Mouse (Mus musculus): Measurements from ENCODE around the gene Tcl1b5. TPM values are rescaled to one million over a fixed set of nuclear protein-coding genes. Genes with fewer than 3 reads are reported as not detected.
"Not testable (repeated sequence)": the region's sequence is repeated elsewhere in the genome, so short reads cannot be mapped to it uniquely, and the experiment has no call there.

The Tcl1b5 gene
- polyA plus RNA-seq, 1 experiment from 2014 or later = not detected

DNA sequence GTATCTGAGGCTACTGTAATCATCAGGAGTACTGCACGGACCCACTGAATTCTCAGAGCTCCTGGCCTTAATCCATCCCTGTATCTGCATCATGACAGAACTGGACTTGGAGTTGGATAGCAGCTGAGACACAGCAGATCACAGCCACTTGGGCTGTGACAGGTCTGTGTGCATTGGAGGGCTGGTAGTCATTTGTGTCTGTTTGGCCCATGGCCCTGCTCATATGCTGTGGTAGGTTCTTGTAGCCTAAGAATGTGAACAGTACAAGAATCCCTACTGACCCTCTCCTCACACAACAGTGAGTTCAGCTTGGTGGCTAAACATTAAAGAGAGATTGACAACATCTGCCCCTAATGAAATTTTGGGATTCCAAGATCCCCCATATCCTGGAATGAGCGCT, 2.8 kb upstream of the Tcl1b5 start:
- no peaks in the 10 kb centered on the region for H3K27me3 ChIP-seq (ENCODE audit: poor library complexity, severe bottlenecking)
- no peak overlapping the region for H3K4me3 ChIP-seq
- DNase-seq (ENCODE audit: extremely low spot score, low spot score) = no peak
- no peaks in the 10 kb centered on the region for H3K4me1 ChIP-seq
- H3K9me3 ChIP-seq = no peaks in the 10 kb centered on the region
- H3K27ac ChIP-seq = no peak overlapping the region
- H3K36me3 ChIP-seq (replicated peaks) = no peaks in the 10 kb centered on the region
- 92% methylated on average over 2 of the region's 2 CpGs for WGBS

DNA sequence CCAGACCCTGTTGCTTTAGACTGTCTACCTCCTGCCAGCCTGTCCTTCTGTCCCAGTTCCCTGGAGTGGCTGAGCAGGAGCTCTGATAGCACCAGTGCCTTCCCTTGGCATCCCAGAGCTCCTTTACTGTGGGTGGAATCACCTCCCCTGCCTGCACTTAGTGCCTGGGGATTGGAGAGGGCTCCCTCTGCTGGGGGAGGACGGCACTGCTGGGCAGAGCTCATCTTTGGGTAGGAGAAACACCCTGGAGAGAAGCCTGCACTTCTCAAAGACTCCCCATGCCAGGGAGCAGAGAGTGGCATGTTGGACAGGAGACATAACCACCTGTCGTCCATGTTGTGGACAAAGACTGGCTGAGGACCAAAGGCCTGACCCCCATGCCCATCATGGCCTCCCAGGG, 1.8 kb upstream of the Tcl1b5 start:
- not testable (repeated sequence) for H3K27me3 ChIP-seq (ENCODE audit: poor library complexity, severe bottlenecking); H3K9me3 ChIP-seq; DNase-seq (ENCODE audit: extremely low spot score, low spot score); H3K27ac ChIP-seq; H3K36me3 ChIP-seq (replicated peaks); H3K4me1 ChIP-seq; H3K4me3 ChIP-seq
- WGBS = 40% methylated on average over 2 of the region's 2 CpGs

DNA sequence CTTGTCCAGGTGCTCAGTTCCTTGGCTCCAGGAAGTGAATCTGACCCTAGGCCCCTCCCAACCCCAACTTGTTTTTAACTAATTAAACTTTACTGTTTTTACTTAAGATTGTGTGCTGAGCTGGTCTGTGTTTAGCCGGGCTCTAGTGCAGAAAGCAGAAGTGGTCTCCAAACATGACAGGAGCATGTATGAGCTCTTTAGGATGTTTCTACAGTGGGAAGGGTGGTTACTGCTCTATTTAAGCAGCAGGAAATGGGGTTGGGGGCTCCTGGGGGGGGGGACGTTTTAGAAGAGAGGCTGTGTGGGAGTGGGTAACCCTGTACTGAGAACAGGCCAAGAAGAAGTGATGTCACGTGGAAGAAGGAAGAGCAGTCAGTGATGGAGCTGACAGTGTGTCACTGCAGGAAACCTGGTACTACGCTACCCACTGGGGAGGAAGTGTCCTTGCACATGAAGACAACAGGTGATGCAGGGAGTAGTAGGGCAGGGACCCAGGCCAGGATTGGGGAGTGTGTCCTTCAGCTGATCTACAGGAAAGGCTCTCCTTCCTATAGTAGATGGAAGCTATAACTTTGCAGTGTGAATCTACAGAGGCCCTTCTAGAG, 5.0 kb downstream of the Tcl1b5 start:
- H3K4me3 ChIP-seq; H3K27ac ChIP-seq; H3K4me1 ChIP-seq; H3K27me3 ChIP-seq (ENCODE audit: poor library complexity, severe bottlenecking); DNase-seq (ENCODE audit: extremely low spot score, low spot score); H3K36me3 ChIP-seq (replicated peaks); H3K9me3 ChIP-seq: not testable (repeated sequence)
- 77% methylated on average over 4 of the region's 4 CpGs for WGBS

DNA sequence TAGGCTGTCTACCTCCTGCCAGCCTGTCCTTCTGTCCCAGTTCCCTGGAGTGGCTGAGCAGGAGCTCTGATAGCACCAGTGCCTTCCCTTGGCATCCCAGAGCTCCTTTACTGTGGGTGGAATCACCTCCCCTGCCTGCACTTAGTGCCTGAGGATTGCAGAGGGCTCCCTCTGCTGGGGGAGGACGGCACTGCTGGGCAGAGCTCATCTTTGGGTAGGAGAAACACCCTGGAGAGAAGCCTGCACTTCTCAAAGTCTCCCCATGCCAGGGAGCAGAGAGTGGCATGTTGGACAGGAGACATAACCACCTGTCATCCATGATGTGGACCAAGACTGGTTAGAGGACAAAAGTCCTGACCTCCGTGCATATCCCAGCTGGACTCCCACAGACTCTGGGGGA, 12.8 kb downstream of the Tcl1b5 start:
- H3K4me1 ChIP-seq; H3K9me3 ChIP-seq; H3K4me3 ChIP-seq; H3K36me3 ChIP-seq (replicated peaks); H3K27me3 ChIP-seq (ENCODE audit: poor library complexity, severe bottlenecking); DNase-seq (ENCODE audit: extremely low spot score, low spot score); H3K27ac ChIP-seq: not testable (repeated sequence)
- 64% methylated on average over 2 of the region's 2 CpGs for WGBS

DNA sequence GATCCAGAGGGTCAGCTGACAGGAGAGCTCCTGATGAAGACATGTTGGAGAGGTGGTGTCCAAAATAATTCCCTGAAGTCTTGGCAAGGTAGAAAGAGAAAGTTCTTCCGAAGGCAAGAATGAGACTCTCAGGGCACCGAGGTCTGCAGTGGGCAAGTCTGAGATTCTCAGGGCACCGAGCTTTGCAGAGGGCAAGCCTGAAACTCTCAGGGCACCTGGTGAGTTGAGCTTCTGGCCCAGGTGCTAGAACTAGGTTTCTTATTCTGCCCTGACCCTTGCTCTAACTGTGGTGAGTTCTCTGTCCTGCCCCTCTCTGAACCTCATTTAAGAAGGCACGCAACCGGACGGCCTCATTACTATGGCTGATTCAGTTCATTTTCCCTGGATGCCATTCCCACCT, 14.6 kb downstream of the Tcl1b5 start, which contains the start of gene Tcl1b3:
Gene Tcl1b3, plus strand, starts transcription at position 301 of the 400 bp plus-strand sequence.
- H3K27ac ChIP-seq; H3K9me3 ChIP-seq; H3K36me3 ChIP-seq (replicated peaks); DNase-seq (ENCODE audit: extremely low spot score, low spot score); H3K27me3 ChIP-seq (ENCODE audit: poor library complexity, severe bottlenecking); H3K4me3 ChIP-seq; H3K4me1 ChIP-seq: not testable (repeated sequence)
- 97% methylated on average over 6 of the region's 6 CpGs for WGBS

DNA sequence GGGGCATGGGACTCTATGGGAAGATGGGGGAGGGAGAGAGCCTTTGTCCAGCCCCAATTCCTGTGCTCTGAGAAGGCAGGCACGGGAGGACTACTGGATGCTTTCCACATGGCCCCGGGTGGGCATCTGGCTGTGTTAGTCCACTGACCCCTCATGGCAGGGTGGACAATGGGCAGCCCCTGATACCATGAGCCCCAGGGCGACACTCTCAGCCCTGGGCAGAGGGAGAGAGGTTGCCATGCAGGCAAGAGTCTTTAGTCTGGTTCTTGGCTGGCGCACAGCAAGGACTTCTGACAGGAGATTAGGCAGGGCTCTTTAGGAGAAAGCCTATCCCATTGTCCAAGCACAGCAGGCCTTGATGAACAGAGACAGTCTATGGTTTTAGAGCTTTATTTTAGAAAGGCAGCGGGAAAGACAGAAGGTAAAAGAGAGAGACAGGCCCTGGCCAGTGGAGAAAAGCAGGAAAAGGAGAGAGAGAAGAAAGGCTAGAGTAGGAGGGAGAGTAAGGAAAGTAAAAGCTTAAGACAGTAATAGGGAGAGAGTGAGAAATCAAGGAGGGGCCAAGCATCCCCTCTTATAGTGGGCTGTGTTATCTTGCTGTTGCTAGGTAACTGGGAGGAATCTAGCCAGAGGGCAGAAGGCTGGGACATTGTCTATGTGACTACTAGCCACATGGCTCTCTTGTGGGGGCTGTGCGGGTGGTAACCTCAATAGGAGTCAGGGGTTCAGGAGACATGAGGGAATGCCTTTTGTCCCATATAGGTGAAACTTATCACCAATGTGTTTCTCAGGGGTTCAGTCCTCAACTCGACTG, 23.7 kb downstream of the Tcl1b5 start:
- peak overlapping the region; percentile 45 for H3K27ac ChIP-seq
- DNase-seq (ENCODE audit: extremely low spot score, low spot score) = peak; percentile 17
- not testable (repeated sequence) for H3K4me1 ChIP-seq

DNA sequence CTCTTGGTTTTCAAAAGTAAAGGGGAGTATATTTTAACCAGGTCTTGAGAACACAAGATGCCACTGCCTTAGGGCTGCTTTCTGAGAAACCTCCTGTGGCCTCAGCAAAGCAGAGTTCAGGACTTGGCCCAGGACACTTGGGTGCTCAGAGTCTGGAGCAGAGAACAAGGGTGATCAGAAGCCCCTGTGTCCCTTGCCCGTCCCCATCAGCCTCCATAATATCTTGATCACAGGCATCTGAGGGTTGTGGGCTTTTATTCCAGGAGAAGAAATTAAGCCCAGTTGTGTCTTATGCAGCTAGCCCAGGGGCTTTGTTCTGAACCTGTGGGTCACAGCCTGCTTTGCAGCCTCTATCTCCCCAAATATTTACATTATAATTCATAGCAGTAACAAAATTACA, 25.5 kb downstream of the Tcl1b5 start, which contains the start of gene Tcl1b4:
Gene Tcl1b4, plus strand, starts transcription at position 301 of the 400 bp plus-strand sequence.
- H3K27me3 ChIP-seq (ENCODE audit: poor library complexity, severe bottlenecking); H3K4me1 ChIP-seq; H3K36me3 ChIP-seq (replicated peaks); DNase-seq (ENCODE audit: extremely low spot score, low spot score); H3K9me3 ChIP-seq; H3K27ac ChIP-seq; H3K4me3 ChIP-seq: not testable (repeated sequence)
- 90% methylated on average over 1 of the region's 1 CpGs for WGBS

More for the DNA sequence above, 23.7 kb downstream of the Tcl1b5 start:
- not testable (repeated sequence) for H3K9me3 ChIP-seq; H3K36me3 ChIP-seq (replicated peaks); H3K4me3 ChIP-seq; H3K27me3 ChIP-seq (ENCODE audit: poor library complexity, severe bottlenecking)
- 24% methylated on average over 7 of the region's 7 CpGs for WGBS

DNA sequence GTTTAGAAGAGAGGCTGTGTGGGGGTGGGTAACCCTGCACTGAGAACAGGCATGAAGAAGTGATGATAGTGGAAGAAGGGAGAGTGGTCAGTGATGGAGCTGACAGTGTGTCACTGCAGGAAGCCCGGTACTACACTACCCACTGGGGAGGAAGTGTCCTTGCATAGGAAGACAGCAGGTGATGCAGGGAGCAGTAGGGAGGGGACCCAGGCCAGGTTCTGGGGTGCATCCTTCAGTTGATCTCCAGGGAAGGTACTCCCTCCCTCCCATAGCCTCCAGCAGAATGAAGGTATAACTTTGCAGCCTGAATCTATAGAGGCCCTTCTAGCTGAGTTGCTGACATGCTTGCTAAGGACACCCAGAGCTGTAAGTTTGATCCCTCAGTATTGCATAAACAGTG, 30.9 kb downstream of the Tcl1b5 start:
- H3K9me3 ChIP-seq = no peaks in the 10 kb centered on the region

DNA sequence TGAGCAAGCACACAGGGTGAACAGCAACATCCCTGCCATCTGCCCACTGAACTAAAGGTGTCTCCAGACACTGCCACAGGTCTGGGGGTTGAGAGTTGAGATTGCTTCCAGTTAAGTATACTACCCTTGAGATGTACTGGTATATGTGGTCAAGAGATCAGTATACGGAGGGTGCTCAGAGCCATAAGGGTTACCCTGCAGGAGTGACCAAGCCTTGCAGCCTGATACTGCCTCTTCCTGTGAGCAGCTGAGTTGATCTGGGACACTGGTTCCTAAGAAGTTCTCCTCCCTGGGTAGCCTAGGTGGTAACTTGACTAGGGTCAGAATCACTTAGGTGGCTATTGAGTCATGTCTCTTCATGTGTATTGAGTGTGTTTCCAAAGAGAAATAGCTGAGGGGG, 32.3 kb downstream of the Tcl1b5 start:
- no peak overlapping the region for H3K4me3 ChIP-seq
- 97% methylated on average over 1 of the region's 1 CpGs for WGBS
- no peak overlapping the region for H3K27ac ChIP-seq
- no peak for DNase-seq (ENCODE audit: extremely low spot score, low spot score)
- peaks cover 9% of the 10 kb centered on the region for H3K4me1 ChIP-seq
- no peaks in the 10 kb centered on the region for H3K36me3 ChIP-seq (replicated peaks)
- no peaks in the 10 kb centered on the region for H3K9me3 ChIP-seq
- H3K27me3 ChIP-seq (ENCODE audit: poor library complexity, severe bottlenecking) = no peaks in the 10 kb centered on the region

More for the DNA sequence above, 30.9 kb downstream of the Tcl1b5 start:
- Histone ChIP-seq H3K27ac (no peak overlapping the region), H3K4me3 (no peak overlapping the region), H3K4me1 (peaks cover 9% of the 10 kb centered on the region), H3K27me3 (ENCODE audit: poor library complexity, severe bottlenecking) (no peaks in the 10 kb centered on the region), H3K36me3 (replicated peaks) (no peaks in the 10 kb centered on the region)
- 88% methylated on average over 1 of the region's 1 CpGs for WGBS
- DNase-seq (ENCODE audit: extremely low spot score, low spot score) = no peak

DNA sequence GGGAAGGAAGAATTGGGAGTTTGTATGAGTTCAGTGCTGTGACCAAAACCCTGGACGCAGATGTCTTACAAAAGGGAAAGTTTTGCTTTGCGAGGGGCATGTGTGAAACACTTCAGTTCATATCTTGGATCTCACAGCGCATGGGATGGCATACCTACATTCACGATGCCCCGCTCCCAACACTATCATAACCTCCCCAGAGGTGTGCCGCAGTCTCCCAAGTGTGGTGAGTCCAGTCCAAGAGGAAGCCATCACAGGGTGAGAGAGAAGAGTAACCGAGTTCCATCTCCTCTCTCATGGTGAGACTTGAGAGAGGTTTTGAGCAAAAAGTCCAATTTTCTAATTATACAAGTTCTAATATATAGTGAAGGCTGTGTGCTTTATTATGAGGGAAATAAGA, 33.1 kb downstream of the Tcl1b5 start:
- WGBS = 96% methylated on average over 7 of the region's 7 CpGs
- no peak for DNase-seq (ENCODE audit: extremely low spot score, low spot score)
- Histone ChIP-seq H3K9me3 (no peaks in the 10 kb centered on the region), H3K27ac (no peak overlapping the region), H3K4me1 (peaks cover 9% of the 10 kb centered on the region), H3K36me3 (replicated peaks) (no peaks in the 10 kb centered on the region), H3K27me3 (ENCODE audit: poor library complexity, severe bottlenecking) (no peaks in the 10 kb centered on the region), H3K4me3 (no peak overlapping the region)

DNA sequence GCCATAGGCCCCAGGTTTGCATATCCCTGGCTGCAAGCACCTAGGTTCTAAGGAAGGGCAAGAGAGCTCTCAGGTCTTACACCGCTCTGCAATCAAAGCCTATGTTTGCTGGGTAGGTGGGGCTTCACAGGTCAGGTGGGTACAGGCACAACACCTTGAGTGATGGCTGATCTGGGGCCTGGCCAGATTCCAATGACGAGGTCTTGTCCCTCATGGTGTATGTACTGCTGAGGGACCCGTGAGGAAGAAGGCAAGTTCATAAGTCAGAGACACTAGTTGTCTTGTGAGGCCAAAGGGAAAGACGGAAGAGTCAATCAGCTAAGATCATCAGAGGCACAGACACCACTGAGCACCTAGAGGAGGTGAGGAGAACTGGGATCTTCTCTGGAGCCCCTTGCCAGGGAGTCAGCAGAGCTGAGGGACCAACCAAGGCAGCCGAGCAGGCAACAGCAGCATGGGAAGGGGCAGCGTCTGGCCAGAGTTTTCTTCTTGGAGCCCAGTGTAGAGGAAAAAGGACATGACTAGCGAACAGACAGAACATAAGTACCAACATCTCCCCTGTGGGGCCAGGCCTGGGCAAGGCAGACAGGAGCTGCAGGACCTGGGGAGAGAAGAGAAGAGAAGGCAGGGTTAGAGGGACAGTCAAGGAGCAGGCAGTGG, 41.1 kb downstream of the Tcl1b5 start:
- no peak overlapping the region for H3K4me3 ChIP-seq
- DNase-seq (ENCODE audit: extremely low spot score, low spot score) = no peak
- H3K36me3 ChIP-seq (replicated peaks) = no peaks in the 10 kb centered on the region
- H3K27ac ChIP-seq = no peak overlapping the region
- H3K4me1 ChIP-seq = no peaks in the 10 kb centered on the region
- H3K9me3 ChIP-seq = no peaks in the 10 kb centered on the region
- H3K27me3 ChIP-seq (ENCODE audit: poor library complexity, severe bottlenecking) = no peaks in the 10 kb centered on the region
- 92% methylated on average over 7 of the region's 7 CpGs for WGBS

DNA sequence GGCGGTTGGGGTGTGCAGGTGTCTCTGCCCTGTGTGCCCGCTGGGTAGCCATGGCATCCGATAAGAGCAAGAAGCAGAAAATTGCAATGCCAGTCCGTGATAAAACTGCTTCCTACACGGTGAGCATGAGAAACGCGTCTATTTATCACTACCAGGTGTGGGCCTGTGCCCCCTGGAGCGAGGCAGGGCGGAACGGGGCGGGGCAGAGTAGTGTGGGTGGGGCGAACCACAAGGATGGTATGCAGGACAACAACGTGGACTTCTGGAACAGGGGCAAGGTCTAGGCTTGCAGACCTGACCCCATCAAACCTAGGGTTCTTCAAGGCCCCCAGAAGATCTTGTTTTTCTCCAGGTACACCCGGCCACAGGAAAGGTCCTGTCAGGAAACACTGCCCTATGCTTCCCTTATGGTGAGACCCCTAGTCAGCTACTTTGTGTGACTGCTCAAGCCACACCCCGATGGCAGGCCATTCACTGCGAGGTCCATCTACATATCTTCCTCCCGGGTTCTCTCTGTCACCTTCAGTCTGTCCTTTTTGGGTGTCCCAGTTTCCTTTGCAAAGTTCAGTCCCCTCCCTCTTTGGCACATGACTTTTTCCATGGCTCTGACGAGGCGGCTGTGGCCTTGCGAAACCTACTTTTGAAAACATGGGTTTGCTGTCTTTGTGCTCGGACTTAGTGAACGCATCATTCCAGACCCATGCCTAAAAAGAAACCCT, 46.6 kb downstream of the Tcl1b5 start, which contains the start of gene Tcl1:
Gene Tcl1, minus strand, starts transcription at position 193 of the 719 bp plus-strand sequence.
- no peaks in the 10 kb centered on the region for H3K9me3 ChIP-seq
- DNase-seq (ENCODE audit: extremely low spot score, low spot score) = no peak
- 94% methylated on average over 22 of the region's 22 CpGs for WGBS
- H3K27me3 ChIP-seq (ENCODE audit: poor library complexity, severe bottlenecking) = no peaks in the 10 kb centered on the region
- H3K27ac ChIP-seq = no peak within 1 kb of the TSS
- no peak within 1 kb of the TSS for H3K4me3 ChIP-seq
- peaks cover 9% of the 10 kb centered on the region for H3K4me1 ChIP-seq
- H3K36me3 ChIP-seq (replicated peaks) = no peaks in the 10 kb centered on the region

Data from forebrain, embryonic 10.5 days (tissue).